Mouse (Mus musculus) natural killer cell, adult 2 months (primary cell): ENCODE data around the gene Gm20517.
"Not testable (repeated sequence)": the region's sequence is repeated elsewhere in the genome, so short reads cannot be mapped to it uniquely, and the experiment has no call there.

ENCODE experiments used
- DNase-seq, 2 experiments: peaks; one replicate each; pipeline ENCODE4 v3.0.0; 2022; ENCODE audit warnings: low spot score in 2 of 2

Gm20517 gene

DNA sequence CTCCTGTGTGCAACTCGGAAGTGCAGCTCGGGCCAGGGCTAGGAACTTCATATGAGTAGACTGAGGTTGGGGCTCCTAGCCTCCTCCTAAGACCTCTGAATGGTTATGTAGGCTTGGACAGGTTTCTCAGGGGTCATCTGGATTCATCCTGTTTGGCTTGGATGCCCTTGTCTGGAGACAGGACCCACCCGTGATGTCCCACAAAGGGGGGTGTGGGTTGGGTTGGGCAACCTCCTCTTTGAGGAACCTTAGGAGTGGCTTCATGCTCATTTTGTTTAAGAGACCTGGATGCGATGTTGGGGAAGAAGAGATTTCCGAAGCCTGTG, 14.6 kb upstream of the Gm20517 start:
- no peak for DNase-seq

DNA sequence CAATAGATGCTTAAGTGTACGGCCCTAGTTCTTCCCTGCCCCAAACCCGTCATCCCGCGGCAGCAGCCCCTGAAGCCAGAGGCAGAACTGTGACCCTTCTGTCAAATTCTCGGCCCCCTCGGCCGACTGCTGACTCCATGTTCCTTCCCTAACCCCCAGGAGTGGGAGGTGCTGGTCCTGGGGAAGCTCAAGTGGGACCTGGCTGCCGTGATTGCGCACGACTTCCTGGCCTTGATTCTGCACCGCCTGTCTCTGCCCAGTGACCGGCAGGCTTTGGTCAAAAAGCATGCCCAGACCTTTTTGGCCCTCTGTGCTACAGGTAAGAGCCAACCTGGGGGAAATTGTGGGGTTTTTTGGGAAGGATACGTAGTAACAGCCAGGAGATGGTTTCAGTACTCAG, 14.1 kb upstream of the Gm20517 start:
- DNase-seq = no peak

DNA sequence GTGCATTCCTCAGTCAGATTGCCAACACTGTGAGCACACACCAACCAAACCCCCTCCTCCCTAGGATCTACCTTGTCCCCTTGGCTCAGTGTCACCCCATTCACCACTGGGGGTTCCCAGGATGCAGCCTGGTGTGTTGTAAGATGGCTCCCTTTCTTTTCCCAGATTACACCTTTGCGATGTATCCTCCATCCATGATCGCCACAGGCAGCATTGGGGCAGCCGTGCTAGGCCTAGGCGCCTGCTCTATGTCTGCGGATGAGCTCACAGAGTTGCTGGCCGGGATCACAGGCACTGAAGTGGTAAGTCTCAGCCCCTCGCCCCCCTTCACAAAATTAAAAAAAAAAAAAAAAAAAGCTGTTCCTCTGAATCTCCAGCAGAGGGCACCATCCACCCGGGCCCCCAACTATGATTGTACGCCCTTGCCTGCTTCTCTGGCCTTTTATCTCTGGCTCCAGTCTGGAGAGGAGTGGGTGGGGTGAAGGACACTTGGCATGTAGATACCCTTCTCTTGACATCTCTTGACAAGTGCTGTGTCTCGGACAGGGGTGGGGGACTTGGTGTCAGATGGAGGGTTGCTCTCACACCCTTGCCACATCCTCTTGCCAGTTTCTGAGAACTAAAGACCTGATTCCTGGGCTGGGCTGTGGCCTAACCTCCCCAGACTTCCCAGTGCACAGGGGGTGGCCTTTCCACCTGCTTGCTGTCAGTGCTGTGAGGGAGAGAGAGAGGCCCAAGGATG, 13.4 kb upstream of the Gm20517 start:
- peak; percentile 78 to 82 for DNase-seq

DNA sequence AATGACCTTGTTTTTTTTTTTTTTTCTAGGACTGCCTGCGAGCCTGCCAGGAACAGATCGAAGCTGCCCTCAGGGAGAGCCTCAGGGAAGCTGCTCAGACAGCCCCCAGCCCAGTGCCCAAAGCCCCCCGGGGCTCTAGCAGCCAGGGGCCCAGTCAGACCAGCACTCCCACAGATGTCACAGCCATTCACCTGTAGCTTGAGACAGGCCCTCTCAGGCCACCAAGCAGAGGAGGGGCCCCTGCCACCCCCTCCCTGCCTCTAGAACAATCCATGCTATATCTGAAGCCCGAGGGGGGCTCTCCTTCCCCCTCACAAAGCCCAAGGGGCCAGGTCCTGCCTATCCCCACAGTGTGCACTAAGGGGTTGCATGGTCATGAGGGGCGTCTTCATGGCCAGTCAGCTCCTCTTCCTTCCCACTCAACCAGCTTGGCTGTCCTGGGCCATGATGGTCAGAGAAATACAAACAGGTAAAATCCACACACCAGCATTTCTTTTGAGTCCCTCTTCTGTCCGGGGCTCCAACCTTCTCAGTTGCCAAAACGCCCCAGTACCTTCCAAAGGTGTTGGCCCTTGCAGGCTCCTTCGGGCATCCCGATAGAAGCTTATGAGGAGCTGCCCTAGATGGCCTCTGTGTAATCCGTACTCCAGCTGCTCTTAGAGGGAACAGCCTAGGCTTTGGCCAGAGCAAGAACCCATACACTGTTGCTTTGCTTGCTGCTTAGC, 12.6 kb upstream of the Gm20517 start:
- DNase-seq = not testable (repeated sequence)

DNA sequence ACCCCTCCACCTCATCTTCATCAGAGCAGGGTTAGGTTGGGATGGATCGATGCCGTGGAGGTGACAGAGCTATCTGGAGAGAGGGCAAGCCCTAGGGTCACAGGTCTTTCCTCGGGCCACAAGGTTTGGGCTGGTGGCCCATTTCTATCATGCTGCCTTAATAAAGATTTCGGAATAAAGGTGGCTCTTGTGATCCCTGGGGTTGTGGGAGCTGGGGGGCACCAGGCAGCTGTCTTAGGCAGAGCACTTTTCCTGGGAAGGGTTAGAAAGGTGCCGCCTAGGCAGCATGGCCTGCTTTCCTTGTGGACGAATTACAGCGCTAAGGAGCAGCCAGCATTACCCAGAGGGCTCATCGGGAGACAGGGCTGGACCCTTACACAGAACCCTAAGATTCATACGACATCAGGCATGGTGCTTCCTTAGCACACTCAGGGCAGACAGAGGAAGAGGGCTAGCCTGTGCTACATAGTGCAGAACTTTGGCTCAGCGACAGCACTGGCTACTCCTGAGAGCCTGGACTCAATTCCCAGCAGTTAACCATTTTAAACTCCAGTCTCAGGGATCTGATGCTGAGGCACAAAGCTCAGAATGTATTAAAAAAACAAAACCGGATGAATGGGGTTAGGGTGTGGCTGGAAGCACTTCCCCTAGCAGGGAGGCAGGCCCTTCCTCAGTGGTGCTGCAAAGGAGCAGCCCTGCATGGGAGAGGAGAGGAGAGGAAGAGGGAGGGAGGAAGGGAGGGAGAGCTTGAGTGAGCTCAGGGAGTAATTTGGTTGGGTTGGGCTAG, 11.7 kb upstream of the Gm20517 start:
- no peak for DNase-seq

DNA sequence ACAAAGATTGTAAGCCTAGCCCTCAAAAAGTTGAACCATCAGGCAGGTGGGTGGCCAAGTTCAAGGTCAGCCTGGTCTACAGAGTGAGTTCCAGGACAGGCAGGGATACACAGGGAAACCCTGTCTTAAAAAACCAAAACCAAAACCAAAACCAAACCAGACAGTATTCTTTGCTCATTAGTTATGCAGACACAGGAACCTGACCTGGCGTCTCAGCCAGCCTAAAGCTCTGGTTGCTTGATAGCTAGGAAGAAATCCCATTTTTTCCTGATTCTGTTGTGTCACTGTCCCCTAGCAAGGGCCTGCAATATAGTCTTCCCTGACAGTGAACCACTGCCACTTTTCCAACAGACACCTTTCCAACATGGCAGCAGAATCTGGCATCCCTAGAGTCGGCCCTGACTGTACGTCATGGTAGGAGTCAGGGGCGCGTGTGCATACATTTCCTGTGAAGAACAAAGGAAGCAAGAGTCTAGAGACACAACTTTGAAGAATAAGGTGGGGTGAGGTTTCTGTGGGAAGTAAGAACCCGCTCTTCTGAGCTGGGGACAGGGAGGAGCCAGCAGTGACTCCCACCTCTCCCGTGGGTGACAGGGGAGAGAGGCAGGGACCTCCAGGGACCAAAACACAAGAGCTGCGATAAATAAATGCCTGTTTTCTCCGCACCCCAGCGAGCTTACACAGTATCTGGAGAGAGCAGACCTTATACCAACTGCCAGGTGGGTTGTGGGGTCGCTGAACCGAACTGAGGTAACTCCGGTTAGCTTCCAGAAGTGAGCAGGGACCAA, 10.6 kb upstream of the Gm20517 start:
- peak in 1 of 2 experiments; percentile 24 for DNase-seq

DNA sequence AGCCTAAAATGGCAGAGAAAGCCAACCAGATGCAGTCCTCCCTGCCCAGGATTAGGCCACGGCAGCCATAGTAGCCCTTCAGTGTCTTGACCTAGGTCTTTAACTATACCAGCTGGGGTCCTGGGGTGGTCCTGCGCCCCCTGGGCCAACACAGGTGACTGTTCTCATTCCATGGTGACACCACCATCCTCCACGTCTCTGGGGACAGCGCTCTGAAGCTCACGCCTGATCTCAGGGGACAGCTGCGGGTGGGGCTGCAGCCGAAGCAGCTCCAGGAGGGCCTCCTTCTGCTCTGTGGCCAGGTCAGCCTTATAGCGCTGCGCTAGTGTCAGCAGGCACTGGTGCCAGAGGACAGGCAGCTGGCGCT, 10.0 kb upstream of the Gm20517 start:
- DNase-seq = no peak

DNA sequence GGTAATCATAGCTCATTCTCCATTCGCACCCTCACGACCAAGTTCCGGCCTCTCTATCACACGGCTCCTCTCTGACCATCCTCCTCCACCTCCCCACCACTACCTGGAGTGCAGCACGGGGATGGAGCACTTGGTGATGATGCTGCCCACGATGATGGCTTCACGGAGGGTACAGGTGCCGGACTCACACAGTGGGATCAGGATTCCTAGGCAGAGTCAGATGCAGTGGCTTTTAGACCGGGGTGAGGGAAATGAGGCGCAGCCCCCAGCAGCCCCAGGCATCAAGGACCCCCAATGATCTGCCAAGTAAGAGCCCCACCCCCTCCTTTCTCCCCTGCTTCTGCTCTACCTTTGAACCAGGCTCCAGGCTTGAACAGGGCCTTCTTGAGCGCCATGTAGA, 9.1 kb upstream of the Gm20517 start:
- no peak for DNase-seq

DNA sequence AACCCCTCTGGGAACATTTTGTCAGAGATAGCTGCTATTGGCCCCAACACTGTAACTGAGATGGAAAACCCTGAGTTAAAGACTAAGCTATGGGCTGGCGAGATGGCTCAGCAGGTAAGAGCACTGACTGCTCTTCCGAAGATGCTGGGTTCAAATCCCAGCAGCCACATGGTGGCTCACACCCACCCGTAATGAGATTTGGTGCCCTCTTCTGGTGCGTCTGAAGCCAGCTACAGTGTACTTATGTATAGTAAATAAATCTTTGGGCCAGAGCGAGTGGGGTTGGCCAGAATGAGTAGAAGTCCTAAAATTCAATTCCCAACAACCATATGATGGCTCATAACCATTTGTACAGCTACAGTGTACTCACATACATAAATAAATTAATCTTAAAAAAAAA, 5.2 kb upstream of the Gm20517 start:
- no peak for DNase-seq

DNA sequence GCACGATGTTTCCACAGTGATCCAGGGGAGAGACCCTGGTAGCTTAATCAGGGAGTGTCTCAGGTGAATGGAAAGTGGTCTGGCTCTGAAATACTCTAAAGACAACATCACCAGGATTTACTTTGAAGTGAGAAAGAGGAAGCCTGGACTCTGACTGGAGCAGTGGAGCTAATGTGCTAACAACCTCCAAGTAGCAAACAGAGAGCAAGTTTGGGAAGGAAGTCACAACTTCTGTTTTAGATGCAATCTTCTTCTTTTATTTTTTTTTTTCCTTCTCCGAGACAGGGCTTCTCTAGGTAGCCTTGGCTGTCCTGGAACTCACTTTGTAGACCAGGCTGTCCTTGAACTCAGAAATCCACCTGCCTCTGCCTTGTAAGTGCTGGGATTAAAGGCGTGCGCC, 2.2 kb upstream of the Gm20517 start:
- DNase-seq = no peak

DNA sequence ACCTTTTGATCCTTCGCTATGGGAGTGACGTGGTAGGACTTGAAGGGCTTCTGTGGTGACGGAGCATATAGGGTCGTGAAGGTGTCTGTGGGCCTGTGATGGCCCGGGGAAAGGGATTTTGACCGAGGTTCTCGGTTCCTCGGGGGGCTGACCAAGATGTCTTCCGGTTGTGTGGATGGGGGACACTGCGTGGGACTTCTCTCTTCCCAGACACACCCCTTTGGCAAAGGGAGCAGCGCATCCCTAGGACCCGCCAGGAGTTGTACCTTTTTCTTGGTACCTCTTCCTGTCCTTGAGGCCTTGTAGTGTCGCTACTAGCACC, 233 bp downstream of the Gm20517 start:
- no peak for DNase-seq

DNA sequence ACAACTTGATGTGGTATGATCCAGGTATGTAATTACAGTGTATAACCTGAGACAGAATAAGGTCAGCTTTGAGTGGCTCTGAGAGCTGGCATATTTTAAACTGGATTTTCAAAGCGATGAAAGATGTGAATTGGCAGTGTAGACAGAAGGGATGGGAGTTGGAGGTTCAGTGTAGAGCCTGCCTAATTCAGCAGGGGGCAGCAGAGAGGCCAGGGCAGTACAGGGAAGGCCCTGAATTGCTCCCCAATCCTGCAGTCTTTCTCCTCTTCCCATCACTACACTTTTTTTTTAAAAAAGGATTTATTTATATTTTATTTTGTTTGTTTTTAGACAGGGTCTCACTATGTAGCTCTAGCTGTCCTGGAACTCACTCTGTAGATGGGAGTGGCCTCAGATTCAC, 2.6 kb downstream of the Gm20517 start:
- peak in 1 of 2 experiments; percentile 42 for DNase-seq

DNA sequence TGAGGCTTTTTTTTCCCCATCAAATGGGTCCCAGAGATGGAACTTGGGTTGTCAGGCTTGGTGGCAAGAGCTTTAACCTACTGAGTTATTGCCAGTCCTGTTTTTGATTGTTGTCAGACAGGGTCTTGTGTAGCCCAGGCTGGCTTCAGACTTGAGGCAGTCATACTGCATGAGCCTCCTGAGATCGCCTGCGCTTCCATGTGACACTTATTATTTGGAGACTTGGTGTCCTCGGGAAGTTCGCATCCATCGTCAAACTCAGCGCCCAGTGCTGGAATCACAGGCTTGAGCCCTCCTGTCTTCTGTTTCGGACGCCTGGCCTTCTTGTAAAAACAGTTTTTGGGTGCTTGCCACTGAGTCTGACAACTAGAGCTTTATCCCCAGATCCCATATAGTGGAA, 4.7 kb downstream of the Gm20517 start:
- DNase-seq = no peak

DNA sequence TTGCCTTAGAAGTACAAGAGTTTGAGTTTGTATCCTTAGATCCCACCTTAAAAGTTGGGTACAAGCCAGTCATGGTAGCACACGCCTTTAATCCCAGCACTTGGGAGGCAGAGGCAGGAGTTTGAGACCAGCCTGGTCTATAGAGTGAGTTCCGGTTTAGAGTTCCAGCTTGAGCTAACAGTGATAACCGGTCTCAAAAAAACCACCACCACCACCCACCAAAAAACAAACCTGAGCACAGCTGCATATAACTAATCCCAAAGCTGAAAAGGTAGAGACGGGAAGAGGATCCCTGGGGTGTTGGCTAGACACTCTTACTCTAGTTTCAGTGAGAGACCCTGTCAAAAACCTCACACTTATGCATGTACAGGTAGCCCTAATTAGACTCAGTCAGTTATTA, 5.3 kb downstream of the Gm20517 start:
- no peak for DNase-seq

DNA sequence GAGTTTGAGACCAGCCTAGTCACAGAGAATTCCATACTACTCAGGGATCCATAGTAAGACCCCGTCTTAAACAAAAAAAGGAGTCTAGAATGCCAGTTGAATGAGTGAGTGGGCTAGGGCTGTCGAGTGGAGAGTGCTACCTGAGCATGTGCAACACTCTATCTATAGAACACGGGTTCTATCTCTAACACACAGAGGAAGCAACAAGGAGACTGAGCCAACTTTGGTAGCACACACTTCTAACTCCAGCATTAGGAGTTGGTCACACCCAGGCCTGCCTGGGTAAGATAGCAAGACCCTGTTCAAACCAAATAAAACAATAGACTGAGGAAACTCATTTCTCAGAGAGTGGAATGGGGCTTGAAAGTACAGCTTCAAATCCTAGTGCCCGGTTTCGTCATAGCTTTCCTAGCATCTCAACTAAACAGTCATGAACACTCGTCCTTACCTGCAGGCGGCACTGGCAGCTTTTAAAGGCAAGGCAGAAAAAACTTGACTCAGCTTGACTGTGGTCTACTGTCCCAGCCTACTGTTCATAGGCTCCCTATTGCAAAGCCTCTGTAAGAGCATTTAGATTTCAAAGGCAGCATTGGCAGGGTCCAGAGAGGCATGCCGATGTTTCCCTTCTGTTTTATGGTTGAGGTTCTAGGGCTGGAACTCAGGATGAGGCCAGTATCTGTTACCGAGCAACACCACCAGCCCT, 6.4 kb downstream of the Gm20517 start:
- DNase-seq = no peak

DNA sequence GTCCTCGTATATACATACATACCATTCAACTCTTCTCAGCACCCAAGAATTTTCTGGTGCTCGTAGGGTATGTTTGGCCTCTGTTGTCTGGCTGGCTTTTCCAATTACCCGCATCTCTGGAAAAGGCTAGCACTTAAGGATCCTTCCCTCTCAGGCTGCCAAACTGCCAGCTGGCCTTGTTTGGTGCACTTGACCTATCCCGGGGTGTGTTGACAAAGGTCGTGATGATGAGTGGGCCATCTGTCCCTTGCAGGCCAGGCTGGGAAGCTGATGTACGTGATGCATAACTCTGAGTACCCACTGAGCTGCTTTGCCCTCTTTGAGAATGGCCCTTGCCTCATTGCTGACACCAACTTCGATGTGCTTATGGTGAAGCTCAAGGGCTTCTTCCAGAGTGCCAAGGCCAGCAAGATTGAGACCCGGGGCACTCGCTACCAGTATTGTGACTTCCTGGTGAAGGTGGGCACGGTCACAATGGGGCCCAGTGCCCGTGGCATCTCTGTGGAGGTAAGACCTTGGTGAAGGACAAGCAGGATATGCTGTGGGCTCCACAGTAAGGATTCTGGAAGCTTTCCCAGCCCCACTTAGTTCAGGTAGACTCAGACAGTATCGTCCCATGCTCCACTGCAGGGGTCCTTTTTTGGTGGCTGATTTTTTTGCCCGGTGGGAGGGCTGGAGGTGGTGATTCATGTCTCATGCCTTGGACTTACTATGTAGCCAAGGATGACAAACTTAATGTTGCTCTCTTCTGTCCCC, 7.3 kb downstream of the Gm20517 start:
- DNase-seq = no peak

DNA sequence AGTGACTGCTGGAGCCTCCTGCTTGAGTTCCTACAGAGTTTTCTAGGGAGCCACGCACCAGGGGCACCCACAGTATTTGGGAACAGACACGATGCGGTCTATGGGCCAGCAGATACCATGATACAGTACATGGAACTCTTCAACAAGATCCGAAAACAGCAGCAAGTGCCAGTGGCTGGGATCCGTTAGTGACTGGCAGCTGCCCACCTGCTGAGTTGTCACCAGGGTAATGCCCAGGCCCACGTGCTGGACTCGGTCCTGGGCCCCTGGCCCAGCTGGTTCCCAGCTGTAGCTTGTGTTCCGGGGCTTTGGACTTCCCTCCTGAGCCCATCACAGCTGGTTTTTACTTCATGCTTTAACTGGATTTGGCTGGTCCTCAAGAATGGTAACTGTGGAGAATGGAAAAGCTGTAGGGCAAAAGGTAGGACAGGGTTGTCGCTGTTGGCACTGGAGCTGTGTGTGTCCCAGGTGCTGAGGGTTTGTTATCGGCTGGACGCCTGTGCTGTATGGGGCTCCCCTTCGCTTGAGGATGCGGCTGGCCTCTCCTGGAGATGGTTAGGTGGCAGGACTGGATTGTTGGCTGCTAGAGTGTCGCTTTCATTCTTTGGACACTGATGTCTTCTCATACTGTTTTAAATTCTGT, 11.6 kb downstream of the Gm20517 start:
- DNase-seq = no peak

DNA sequence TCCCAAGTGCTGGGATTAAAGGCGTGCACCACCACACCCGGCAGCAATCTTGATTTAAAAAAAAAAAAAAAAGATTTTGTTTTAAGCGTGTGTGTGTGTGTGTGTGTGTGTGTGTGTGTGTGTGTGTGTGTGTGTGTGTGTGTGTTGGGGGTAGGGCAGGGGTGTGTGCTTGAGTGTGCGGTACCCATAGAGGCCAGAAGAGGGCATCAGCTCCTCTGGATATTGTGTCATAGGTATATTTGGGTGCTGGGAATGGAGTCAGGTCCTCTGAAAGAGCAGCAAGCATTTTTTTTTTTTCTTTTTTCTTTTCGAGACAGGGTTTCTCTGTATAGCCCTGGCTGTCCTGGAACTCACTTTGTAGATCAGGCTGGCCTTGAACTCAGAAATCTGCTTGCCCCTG, 13.2 kb downstream of the Gm20517 start:
- DNase-seq = not testable (repeated sequence)

DNA sequence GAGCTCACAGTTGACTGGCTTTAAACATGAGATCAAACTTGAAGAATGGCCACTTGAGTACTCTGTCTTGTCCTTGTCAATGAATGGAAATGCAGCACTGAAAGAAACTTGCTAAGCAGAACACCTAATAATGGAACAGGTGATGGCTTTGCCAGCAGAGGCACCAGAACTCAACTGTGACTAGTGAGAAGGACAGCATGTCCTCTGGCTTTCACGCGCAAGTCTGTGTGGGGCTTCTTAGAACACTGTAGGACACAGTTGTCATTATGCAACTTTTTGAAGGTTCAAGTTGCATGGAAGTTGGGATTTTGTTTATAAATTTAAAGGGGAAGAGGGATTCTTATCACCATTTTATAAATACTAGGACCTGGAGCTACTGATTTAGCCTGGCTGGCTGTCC, 13.7 kb downstream of the Gm20517 start:
- DNase-seq = no peak

DNA sequence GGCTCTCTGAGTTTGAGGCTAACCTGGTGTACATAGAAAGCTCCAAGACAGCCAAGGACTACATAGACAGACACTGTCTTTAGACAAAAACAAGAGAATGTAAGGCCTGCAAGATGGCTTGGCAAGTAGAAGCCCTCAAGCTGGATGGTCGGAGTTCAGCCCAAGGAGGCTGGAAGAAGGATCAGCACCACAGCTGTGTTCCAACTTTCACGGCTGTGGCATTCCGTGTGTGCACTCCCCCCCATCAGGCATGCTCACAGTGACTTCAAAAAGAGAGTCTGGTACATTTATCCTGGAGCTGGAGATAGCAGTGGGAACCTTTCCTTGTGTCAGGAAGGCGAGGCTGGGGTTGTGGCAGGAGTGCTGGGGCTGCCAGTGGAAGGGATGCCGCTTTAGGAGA, 14.6 kb downstream of the Gm20517 start:
- DNase-seq = no peak
